Mouse (Mus musculus): ENCODE data around the gene Serinc1. TPM values are rescaled to one million over a fixed set of nuclear protein-coding genes. Genes with fewer than 3 reads are reported as not detected.

Serinc1 gene
- polyA plus RNA-seq, 1 experiment from 2014 or later, result 421 TPM

DNA sequence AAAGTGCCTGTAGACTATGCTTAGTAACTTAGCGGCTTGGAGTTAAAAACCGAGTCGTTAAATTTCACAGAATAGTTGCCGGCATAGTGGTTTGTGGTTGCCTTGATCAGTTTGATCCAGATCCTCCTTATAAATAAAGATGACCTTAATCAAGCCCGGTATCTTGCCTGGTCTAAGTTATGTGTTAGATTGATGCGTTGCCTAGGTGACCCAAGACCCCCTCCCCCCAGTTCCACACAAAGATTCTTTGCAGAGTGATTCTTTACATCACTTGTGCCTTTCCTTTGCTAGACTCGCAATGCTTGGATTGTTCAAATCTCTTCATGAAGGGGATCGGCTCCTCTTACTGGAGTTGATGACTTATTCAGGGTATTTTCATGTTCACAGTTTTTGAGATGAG is 45.1 kb downstream of the Serinc1 start:
- no peak for ATAC-seq
- no peaks in the 10 kb centered on the region for H3K27me3 ChIP-seq (replicated peaks; ENCODE audit: control insufficient read depth, insufficient read depth, low read length)
- H3K36me3 ChIP-seq (ENCODE audit: control insufficient read depth, insufficient read depth), result 0 out of 2 replicates have a peak, but pooled peaks cover 3% of the 10 kb centered on the region
- peak overlapping the region; percentile 94 for H3K4me3 ChIP-seq (replicated peaks; ENCODE audit: low read length)
- H3K4me1 ChIP-seq (replicated peaks; ENCODE audit: control insufficient read depth, insufficient read depth, low read length), result peaks cover 14% of the 10 kb centered on the region
- H3K9ac ChIP-seq (replicated peaks; ENCODE audit: low read depth, low read length), result peak overlapping the region; percentile 99
- no peaks in the 10 kb centered on the region for H3K9me3 ChIP-seq (ENCODE audit: control insufficient read depth, low read length)
- H3K27ac ChIP-seq (ENCODE audit: low read length), result peak overlapping the region; percentile 97; the same call in 1 of the 2 replicates
- peak overlapping the region; percentile 65 for H3K4me2 ChIP-seq (ENCODE audit: low read length)
- WGBS, result under 1% methylated on average over 8 of the region's 8 CpGs

DNA sequence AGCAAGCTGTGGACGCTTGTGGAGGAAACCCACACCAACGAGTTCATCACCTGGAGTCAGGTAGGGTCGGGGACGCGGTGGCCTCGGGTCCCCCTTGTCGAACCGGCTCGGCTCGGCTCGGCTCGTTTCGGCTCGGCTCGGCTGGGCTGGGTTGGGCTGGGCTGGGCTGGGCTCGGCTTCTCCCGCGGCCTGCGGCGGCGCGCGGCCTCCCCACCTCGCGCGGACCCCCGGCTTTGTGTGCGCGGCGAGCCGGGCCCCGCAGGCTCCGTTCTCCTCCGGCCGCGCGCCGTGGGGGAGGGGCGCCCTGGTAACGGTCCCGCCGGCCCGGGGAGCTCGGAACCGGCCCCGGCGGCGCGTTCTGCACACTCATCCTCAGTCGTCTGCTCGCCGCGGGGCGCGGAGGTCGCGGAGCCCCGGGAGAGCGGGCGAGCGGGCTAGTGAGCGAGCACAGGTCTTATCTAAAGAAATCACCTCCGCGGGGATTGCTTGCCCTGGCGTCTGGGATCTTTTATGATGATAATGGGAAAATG is 45.7 kb downstream of the Serinc1 start:
- under 1% methylated on average over 63 of the region's 65 CpGs for WGBS
- H3K27me3 ChIP-seq (replicated peaks; ENCODE audit: control insufficient read depth, insufficient read depth, low read length), result no peaks in the 10 kb centered on the region
- H3K9me3 ChIP-seq (ENCODE audit: control insufficient read depth, low read length), result no peaks in the 10 kb centered on the region
- H3K4me1 ChIP-seq (replicated peaks; ENCODE audit: control insufficient read depth, insufficient read depth, low read length), result peaks cover 12% of the 10 kb centered on the region
- H3K36me3 ChIP-seq (ENCODE audit: control insufficient read depth, insufficient read depth), result no peaks in the 10 kb centered on the region
- H3K4me2 ChIP-seq (ENCODE audit: low read length), result peak overlapping the region; percentile 65
- H3K9ac ChIP-seq (replicated peaks; ENCODE audit: low read depth, low read length), result peak overlapping the region; percentile 99
- peak overlapping the region; percentile 94 for H3K4me3 ChIP-seq (replicated peaks; ENCODE audit: low read length)
- H3K27ac ChIP-seq (ENCODE audit: low read length), result peak overlapping the region; percentile 97
- peak; percentile 79 for ATAC-seq

DNA sequence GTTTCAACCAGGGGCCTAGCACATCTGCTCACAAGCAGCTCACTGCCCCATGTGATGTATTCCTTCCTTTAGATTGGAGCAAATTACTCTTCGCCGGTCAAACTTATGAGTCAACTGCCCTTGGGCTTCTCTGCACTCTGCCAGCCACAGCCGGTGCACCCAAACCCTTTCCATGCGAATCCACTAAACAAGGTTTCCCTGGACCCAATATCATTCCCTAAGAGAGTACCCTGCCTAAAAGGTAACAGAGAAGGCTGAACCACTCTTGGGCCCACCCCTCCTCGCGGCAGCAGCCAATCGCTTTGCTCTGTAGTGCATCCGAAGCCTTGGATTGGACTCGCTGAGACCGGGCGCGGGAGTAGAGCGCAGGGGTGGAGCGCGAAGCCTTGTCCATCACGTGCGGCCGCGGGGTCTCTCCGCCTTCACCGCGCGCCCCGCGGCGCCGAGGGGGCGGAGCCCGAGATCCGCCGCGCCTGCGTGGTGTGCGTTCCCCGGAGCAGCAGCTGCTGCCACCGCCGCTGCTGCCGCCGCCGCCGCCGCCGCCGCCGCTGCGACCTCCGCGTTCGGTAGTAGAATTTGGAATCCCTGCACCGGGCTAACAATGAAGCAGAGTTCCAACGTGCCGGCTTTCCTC is 46.3 kb downstream of the Serinc1 start, which contains the start of gene Hsf2:
Gene Hsf2, plus strand, starts transcription at position 478 of the 634 bp plus-strand sequence.
- WGBS, result under 1% methylated on average over 52 of the region's 52 CpGs

DNA sequence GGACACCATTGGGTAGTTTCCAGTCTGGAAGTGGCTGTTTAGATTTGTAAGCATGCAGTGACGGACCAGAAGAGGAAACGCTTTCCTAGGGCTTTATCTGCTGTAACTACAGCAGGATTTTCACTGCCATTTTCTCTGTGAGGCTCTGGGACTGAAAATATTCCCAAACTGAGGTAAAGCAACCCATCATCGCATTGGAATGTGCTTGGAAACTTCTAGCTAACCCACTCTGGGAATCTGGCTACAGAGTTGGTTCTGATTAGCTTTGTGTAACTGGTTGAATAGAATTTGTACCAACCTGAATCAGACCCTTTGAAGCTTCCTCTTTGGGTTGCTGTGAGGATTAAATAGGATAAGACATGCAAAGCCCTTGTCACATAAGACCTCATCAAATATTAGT is 47.6 kb downstream of the Serinc1 start:
- no peak for ATAC-seq
- Histone ChIP-seq H3K27ac (ENCODE audit: low read length) (no peak overlapping the region), H3K27me3 (replicated peaks; ENCODE audit: control insufficient read depth, insufficient read depth, low read length) (no peaks in the 10 kb centered on the region)

More for the DNA sequence above, 46.3 kb downstream of the Serinc1 start, which contains the start of gene Hsf2:
- Histone ChIP-seq H3K4me1 (replicated peaks; ENCODE audit: control insufficient read depth, insufficient read depth, low read length) (peaks cover 12% of the 10 kb centered on the region), H3K27me3 (replicated peaks; ENCODE audit: control insufficient read depth, insufficient read depth, low read length) (no peaks in the 10 kb centered on the region), H3K27ac (ENCODE audit: low read length) (peak within 1 kb of the TSS; percentile 97), H3K36me3 (ENCODE audit: control insufficient read depth, insufficient read depth) (no peaks in the 10 kb centered on the region), H3K4me2 (ENCODE audit: low read length) (peak within 1 kb of the TSS; percentile 65), H3K9me3 (ENCODE audit: control insufficient read depth, low read length) (no peaks in the 10 kb centered on the region), H3K9ac (replicated peaks; ENCODE audit: low read depth, low read length) (peak within 1 kb of the TSS; percentile 99), H3K4me3 (replicated peaks; ENCODE audit: low read length) (peak within 1 kb of the TSS; percentile 94)
- ATAC-seq, result peak; percentile 99

DNA sequence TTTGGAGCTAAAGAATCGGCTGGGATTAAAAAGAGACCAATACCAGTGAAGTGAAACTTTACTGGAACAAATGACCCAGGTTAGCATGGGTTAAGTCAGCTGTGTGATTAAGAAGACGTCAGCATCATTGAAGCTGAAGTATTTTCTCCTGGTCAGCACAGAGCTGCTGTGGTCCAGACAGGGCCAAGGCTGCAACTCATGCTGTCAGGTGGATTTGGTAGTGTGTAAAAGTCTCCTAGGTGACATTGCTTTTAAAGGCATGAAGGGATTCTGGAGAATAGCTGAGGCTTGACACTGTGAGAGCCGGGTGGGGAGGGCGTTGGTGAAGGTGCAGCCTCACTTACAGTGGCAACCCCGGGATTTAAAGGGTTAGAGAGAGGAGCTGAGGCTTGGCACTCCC is 50.6 kb downstream of the Serinc1 start:
- no peak for ATAC-seq

More for the DNA sequence above, 47.6 kb downstream of the Serinc1 start:
- no peak overlapping the region for H3K9ac ChIP-seq (replicated peaks; ENCODE audit: low read depth, low read length)
- no peak overlapping the region for H3K4me3 ChIP-seq (replicated peaks; ENCODE audit: low read length)
- 97% methylated on average over 3 of the region's 3 CpGs for WGBS
- no peak overlapping the region for H3K4me2 ChIP-seq (ENCODE audit: low read length)
- H3K9me3 ChIP-seq (ENCODE audit: control insufficient read depth, low read length), result no peaks in the 10 kb centered on the region
- peaks cover 9% of the 10 kb centered on the region for H3K4me1 ChIP-seq (replicated peaks; ENCODE audit: control insufficient read depth, insufficient read depth, low read length)
- H3K36me3 ChIP-seq (ENCODE audit: control insufficient read depth, insufficient read depth), result no peaks in the 10 kb centered on the region

DNA sequence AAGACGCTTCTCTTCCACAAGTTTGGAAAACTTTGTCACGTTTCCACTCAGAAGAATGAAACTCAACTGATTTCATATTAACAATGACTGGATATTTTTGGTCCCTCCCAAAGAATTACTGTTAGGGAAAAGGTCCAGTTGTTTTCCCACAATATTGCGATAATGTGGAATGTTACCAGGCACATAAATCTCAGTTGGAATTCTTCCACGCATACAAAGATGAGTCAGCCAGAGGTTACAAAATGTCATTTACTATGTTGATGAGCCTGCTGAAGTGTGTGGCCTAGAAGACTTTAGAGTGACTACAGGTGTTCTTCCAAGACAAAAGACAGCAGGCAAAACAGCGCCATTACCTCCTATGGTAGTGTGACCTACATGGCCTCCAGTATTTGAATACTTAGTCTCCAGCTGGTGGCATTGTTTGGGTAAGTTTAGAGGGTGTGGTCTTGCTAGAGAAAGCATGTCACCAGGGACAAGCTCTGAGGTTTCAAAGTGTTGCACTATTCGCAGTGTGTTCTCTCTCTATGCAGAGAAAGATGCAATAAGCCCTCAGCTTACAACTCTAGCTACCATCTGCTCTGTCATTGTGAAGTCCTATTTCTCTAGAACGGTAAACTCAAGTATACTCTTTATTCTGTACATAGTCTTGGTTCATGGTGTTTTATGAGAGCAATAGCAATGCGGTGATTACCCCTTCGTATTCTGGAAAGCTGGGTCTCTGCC is 55.0 kb downstream of the Serinc1 start:
- Histone ChIP-seq H3K4me2 (ENCODE audit: low read length) (no peak overlapping the region), H3K27me3 (replicated peaks; ENCODE audit: control insufficient read depth, insufficient read depth, low read length) (no peaks in the 10 kb centered on the region), H3K4me3 (replicated peaks; ENCODE audit: low read length) (no peak overlapping the region), H3K4me1 (replicated peaks; ENCODE audit: control insufficient read depth, insufficient read depth, low read length) (no peaks in the 10 kb centered on the region), H3K9ac (replicated peaks; ENCODE audit: low read depth, low read length) (no peak overlapping the region), H3K9me3 (ENCODE audit: control insufficient read depth, low read length) (no peaks in the 10 kb centered on the region), H3K27ac (ENCODE audit: low read length) (no peak overlapping the region), H3K36me3 (ENCODE audit: control insufficient read depth, insufficient read depth) (no peaks in the 10 kb centered on the region)
- no peak for ATAC-seq
- WGBS, result 79% methylated on average over 9 of the region's 9 CpGs

More for the DNA sequence above, 50.6 kb downstream of the Serinc1 start:
- no peak overlapping the region for H3K27ac ChIP-seq (ENCODE audit: low read length)
- no peaks in the 10 kb centered on the region for H3K9me3 ChIP-seq (ENCODE audit: control insufficient read depth, low read length)
- H3K4me3 ChIP-seq (replicated peaks; ENCODE audit: low read length), result no peak overlapping the region
- H3K4me2 ChIP-seq (ENCODE audit: low read length), result no peak overlapping the region
- WGBS, result 16% methylated on average over 5 of the region's 5 CpGs
- no peaks in the 10 kb centered on the region for H3K27me3 ChIP-seq (replicated peaks; ENCODE audit: control insufficient read depth, insufficient read depth, low read length)
- no peaks in the 10 kb centered on the region for H3K36me3 ChIP-seq (ENCODE audit: control insufficient read depth, insufficient read depth)
- no peak overlapping the region for H3K9ac ChIP-seq (replicated peaks; ENCODE audit: low read depth, low read length)
- no peaks in the 10 kb centered on the region for H3K4me1 ChIP-seq (replicated peaks; ENCODE audit: control insufficient read depth, insufficient read depth, low read length)

Other genes with a start within 250 kb of the Serinc1 start
- 67.1 and 70.5 TPM in 2 replicates for gene Hsf2, start 46.1 kb downstream of the Serinc1 start, polyA plus RNA-seq (2015; fragmentation: Nextera tagmentation; extraction: Ambion mirVana)
- 2.2 and 2.7 TPM in 2 replicates for gene Pkib, start 99.5 kb upstream of the Serinc1 start, polyA plus RNA-seq (2015; fragmentation: Nextera tagmentation; extraction: Ambion mirVana)